Mouse (Mus musculus) cerebellum, adult 8-10 months (tissue): ENCODE data around the gene Mfap4.

Source experiments
- DNase-seq: peaks from one replicate; pipeline ENCODE4 v3.0.0; 2022

Mfap4 gene

GRCm38 (mm10) chr11:61483226-61483845, 1.9 kb upstream of the Mfap4 start:
- DNase-seq: no peak

- DNase-seq: no peak
These were observed 997 bp upstream of the Mfap4 start for GRCm38 (mm10) chr11:61484256-61484612.

GRCm38 (mm10) chr11:61485541-61486457, 568 bp downstream of the Mfap4 start:
- DNase-seq: peak; percentile 48

- DNase-seq: no peak
These were observed 1.4 kb downstream of the Mfap4 start for GRCm38 (mm10) chr11:61486458-61487219.

- no peak for DNase-seq
These were observed 2.2 kb downstream of the Mfap4 start for GRCm38 (mm10) chr11:61487401-61487800.

GRCm38 (mm10) chr11:61487936-61488335, 2.7 kb downstream of the Mfap4 start:
- no peak for DNase-seq

GRCm38 (mm10) chr11:61489085-61489484, 3.9 kb downstream of the Mfap4 start:
- DNase-seq: no peak

- DNase-seq: no peak
These were observed 4.6 kb downstream of the Mfap4 start for GRCm38 (mm10) chr11:61489874-61490273.

- DNase-seq: no peak
These were observed 5.8 kb downstream of the Mfap4 start for GRCm38 (mm10) chr11:61490944-61491520.

- no peak for DNase-seq
These were observed 7.6 kb downstream of the Mfap4 start for GRCm38 (mm10) chr11:61492749-61493401.

GRCm38 (mm10) chr11:61493525-61494128, 8.4 kb downstream of the Mfap4 start:
- DNase-seq: peak; percentile 57

GRCm38 (mm10) chr11:61494129-61494997, 9.1 kb downstream of the Mfap4 start, which contains the start of gene Mapk7:
Mapk7 (minus strand) TSS chr11:61494406.
- DNase-seq: peak; percentile 93

- DNase-seq: no peak
These were observed 10.3 kb downstream of the Mfap4 start for GRCm38 (mm10) chr11:61495528-61495927.

GRCm38 (mm10) chr11:61497490-61497889, 12.3 kb downstream of the Mfap4 start:
- no peak for DNase-seq

- no peak for DNase-seq
These were observed 13.7 kb downstream of the Mfap4 start for GRCm38 (mm10) chr11:61498736-61499504.

GRCm38 (mm10) chr11:61503933-61504332, 18.7 kb downstream of the Mfap4 start:
- DNase-seq: no peak

GRCm38 (mm10) chr11:61504713-61505257, 19.6 kb downstream of the Mfap4 start, which contains the start of gene B9d1:
B9d1 (plus strand) TSS chr11:61505144.
- peak; percentile 99 for DNase-seq

GRCm38 (mm10) chr11:61514953-61515352, 29.7 kb downstream of the Mfap4 start:
- DNase-seq: no peak

GRCm38 (mm10) chr11:61517971-61518370, 32.7 kb downstream of the Mfap4 start:
- no peak for DNase-seq

GRCm38 (mm10) chr11:61518871-61519270, 33.6 kb downstream of the Mfap4 start:
- no peak for DNase-seq
